Mouse (Mus musculus) forebrain, embryonic 16.5 days (tissue): ENCODE measurements at regions not wholly inside any gene's neighbourhood (a gene's known extent, or its start where the extent isn't known, plus 50 kb on each side); places are given as distances from the start of the nearest gene placed in this dataset.

Experiments
- ATAC-seq: fragments of 200-750 bp; cut with Nextera tagmentation; 2 replicates; pipeline ENCODE4 v1.8.0; 2017; ENCODE audit warnings: mild to moderate bottlenecking, moderate library complexity
- H3K27ac ChIP-seq: fragments of 300-500 bp; sonication (generic); 2 replicates; pipeline ENCODE4 v1.5.1; 2014; ENCODE audit warnings: low read length, control low read depth
- H3K27me3 ChIP-seq: fragments of 300-500 bp; sonication (generic); replicated peaks from 2 replicates; pipeline ENCODE4 v1.6.1; 2014; ENCODE audit warnings: low read length; ENCODE audit not compliant: control insufficient read depth, insufficient read depth
- H3K36me3 ChIP-seq: fragments of 300-500 bp; sonication (generic); 2 replicates; pipeline ENCODE4 v1.6.1; 2014; ENCODE audit not compliant: control insufficient read depth, insufficient read depth
- H3K4me1 ChIP-seq: fragments of 300-500 bp; sonication (generic); replicated peaks from 2 replicates; pipeline ENCODE4 v1.6.1; 2014; ENCODE audit warnings: low read length; ENCODE audit not compliant: control insufficient read depth, insufficient read depth
- H3K4me2 ChIP-seq: fragments of 300-500 bp; sonication (generic); 2 replicates; pipeline ENCODE4 v1.6.1; 2014; ENCODE audit warnings: mild to moderate bottlenecking, low read length, control low read depth
- H3K4me3 ChIP-seq: fragments of 300-500 bp; sonication (generic); replicated peaks from 2 replicates; pipeline ENCODE4 v1.5.1; 2014; ENCODE audit warnings: mild to moderate bottlenecking, low read length, control low read depth
- H3K9ac ChIP-seq: fragments of 300-500 bp; sonication (generic); replicated peaks from 2 replicates; pipeline ENCODE4 v1.6.1; 2014; ENCODE audit warnings: low read depth, low read length, control low read depth
- H3K9me3 ChIP-seq: fragments of 300-500 bp; sonication (generic); 2 replicates; pipeline ENCODE4 v1.6.1; 2016; ENCODE audit warnings: low read length; ENCODE audit not compliant: control insufficient read depth
- WGBS: fragments of 180-500 bp; shearing (Covaris S2); extraction: QIAGEN DNeasy Blood & Tissue Kit; methylation state at CpG from one replicate; pipeline ENCODE4 v1.1.7; 2014; 5-methylcytosine and 5-hydroxymethylcytosine counted together

GRCm38 (mm10) chr19:23061906-23062305 is 79.1 kb upstream of the Klf9 start:
- no peaks in the 10 kb centered on the region for H3K9me3 ChIP-seq
- H3K27me3 ChIP-seq: no peaks in the 10 kb centered on the region
- no peaks in the 10 kb centered on the region for H3K36me3 ChIP-seq
- no peak overlapping the region for H3K4me3 ChIP-seq
- H3K27ac ChIP-seq: no peak overlapping the region
- ATAC-seq: no peak
- H3K9ac ChIP-seq: no peak overlapping the region
- peaks cover 11% of the 10 kb centered on the region for H3K4me1 ChIP-seq
- WGBS: 82% methylated on average over 2 of the region's 2 CpGs
- no peak overlapping the region for H3K4me2 ChIP-seq

- peaks cover 2% of the 10 kb centered on the region for H3K4me1 ChIP-seq
- 89% methylated on average over 5 of the region's 5 CpGs for WGBS
- H3K4me2 ChIP-seq: no peak overlapping the region
- no peak overlapping the region for H3K27ac ChIP-seq
- no peak for ATAC-seq
- H3K36me3 ChIP-seq: no peaks in the 10 kb centered on the region
- no peak overlapping the region for H3K4me3 ChIP-seq
- H3K27me3 ChIP-seq: no peaks in the 10 kb centered on the region
- H3K9me3 ChIP-seq: no peaks in the 10 kb centered on the region
- H3K9ac ChIP-seq: no peak overlapping the region
Measured at GRCm38 (mm10) chr19:23062851-23063250, 78.2 kb upstream of the Klf9 start.

GRCm38 (mm10) chr19:23065548-23065947 is 75.5 kb upstream of the Klf9 start:
- WGBS: 79% methylated on average over 5 of the region's 5 CpGs
- no peak for ATAC-seq
- Histone ChIP-seq H3K9ac (no peak overlapping the region), H3K9me3 (no peaks in the 10 kb centered on the region), H3K27me3 (no peaks in the 10 kb centered on the region), H3K36me3 (no peaks in the 10 kb centered on the region), H3K27ac (no peak overlapping the region), H3K4me2 (no peak overlapping the region), H3K4me3 (no peak overlapping the region), H3K4me1 (no peaks in the 10 kb centered on the region)

GRCm38 (mm10) chr19:23066726-23067125 is 74.3 kb upstream of the Klf9 start:
- Histone ChIP-seq H3K27me3 (no peaks in the 10 kb centered on the region), H3K4me3 (no peak overlapping the region), H3K4me2 (no peak overlapping the region), H3K27ac (no peak overlapping the region), H3K9me3 (no peaks in the 10 kb centered on the region), H3K9ac (no peak overlapping the region), H3K4me1 (no peaks in the 10 kb centered on the region), H3K36me3 (no peaks in the 10 kb centered on the region)
- 98% methylated on average over 2 of the region's 2 CpGs for WGBS
- ATAC-seq: no peak

- no peak overlapping the region for H3K9ac ChIP-seq
- ATAC-seq: no peak
- 94% methylated on average over 3 of the region's 3 CpGs for WGBS
Measured at GRCm38 (mm10) chr19:23068600-23068999, 72.4 kb upstream of the Klf9 start.

GRCm38 (mm10) chr19:23069656-23070055 is 71.4 kb upstream of the Klf9 start:
- WGBS: 97% methylated on average over 1 of the region's 1 CpGs
- ATAC-seq: no peak
- no peaks in the 10 kb centered on the region for H3K36me3 ChIP-seq
- no peak overlapping the region for H3K4me2 ChIP-seq
- no peak overlapping the region for H3K9ac ChIP-seq
- no peak overlapping the region for H3K4me3 ChIP-seq
- no peaks in the 10 kb centered on the region for H3K9me3 ChIP-seq
- no peaks in the 10 kb centered on the region for H3K27me3 ChIP-seq
- no peaks in the 10 kb centered on the region for H3K4me1 ChIP-seq
- no peak overlapping the region for H3K27ac ChIP-seq

More at GRCm38 (mm10) chr19:23068600-23068999, 72.4 kb upstream of the Klf9 start:
- Histone ChIP-seq H3K4me2 (no peak overlapping the region), H3K27me3 (no peaks in the 10 kb centered on the region), H3K27ac (no peak overlapping the region), H3K9me3 (no peaks in the 10 kb centered on the region), H3K36me3 (no peaks in the 10 kb centered on the region), H3K4me1 (no peaks in the 10 kb centered on the region), H3K4me3 (no peak overlapping the region)

GRCm38 (mm10) chr19:23071000-23071399 is 70.0 kb upstream of the Klf9 start:
- no peak overlapping the region for H3K4me2 ChIP-seq
- no peak overlapping the region for H3K4me3 ChIP-seq
- no peaks in the 10 kb centered on the region for H3K9me3 ChIP-seq
- H3K36me3 ChIP-seq: no peaks in the 10 kb centered on the region
- no peaks in the 10 kb centered on the region for H3K27me3 ChIP-seq
- no peak overlapping the region for H3K27ac ChIP-seq
- H3K4me1 ChIP-seq: no peaks in the 10 kb centered on the region
- WGBS: 90% methylated on average over 1 of the region's 1 CpGs
- no peak overlapping the region for H3K9ac ChIP-seq
- no peak for ATAC-seq

- H3K9me3 ChIP-seq: no peaks in the 10 kb centered on the region
- H3K36me3 ChIP-seq: no peaks in the 10 kb centered on the region
- H3K4me1 ChIP-seq: no peaks in the 10 kb centered on the region
- H3K27ac ChIP-seq: no peak overlapping the region
- WGBS: 85% methylated on average over 14 of the region's 14 CpGs
- H3K27me3 ChIP-seq: no peaks in the 10 kb centered on the region
- ATAC-seq: no peak
- no peak overlapping the region for H3K4me2 ChIP-seq
- H3K9ac ChIP-seq: no peak overlapping the region
- H3K4me3 ChIP-seq: no peak overlapping the region
Measured at GRCm38 (mm10) chr19:23074602-23075570, 66.1 kb upstream of the Klf9 start.

GRCm38 (mm10) chr19:23075790-23076189 is 65.2 kb upstream of the Klf9 start:
- no peaks in the 10 kb centered on the region for H3K4me1 ChIP-seq
- H3K4me3 ChIP-seq: no peak overlapping the region
- 39% methylated on average over 5 of the region's 5 CpGs for WGBS
- H3K36me3 ChIP-seq: no peaks in the 10 kb centered on the region
- H3K4me2 ChIP-seq: no peak overlapping the region
- H3K9ac ChIP-seq: no peak overlapping the region
- H3K9me3 ChIP-seq: no peaks in the 10 kb centered on the region
- H3K27ac ChIP-seq: no peak overlapping the region
- ATAC-seq: no peak
- no peaks in the 10 kb centered on the region for H3K27me3 ChIP-seq
